Mouse (Mus musculus) olfactory bulb, adult 2 months (tissue): ENCODE measurements around the gene Ppat. TPM values are rescaled to one million over a fixed set of nuclear protein-coding genes. Genes with fewer than 3 reads are reported as not detected.

Experiments
- H3K27ac ChIP-seq: fragments of 200-500 bp; 2 replicates; pipeline ENCODE4 v1.5.1; 2012; ENCODE audit warnings: low read depth, low read length; ENCODE audit not compliant: insufficient read depth
- H3K4me1 ChIP-seq: fragments of 200-500 bp; 2 replicates; pipeline ENCODE4 v1.6.1; 2012; ENCODE audit warnings: low read length; ENCODE audit not compliant: control insufficient read depth, insufficient read depth
- H3K4me3 ChIP-seq: fragments of 200-500 bp; 2 replicates; pipeline ENCODE4 v1.5.1; 2012; ENCODE audit warnings: mild to moderate bottlenecking, low read depth, low read length, moderate library complexity; ENCODE audit not compliant: insufficient read depth
- CTCF ChIP-seq: fragments of 200-500 bp; IDR thresholded peaks from 2 replicates; pipeline ENCODE4 v1.5.1; 2012; ENCODE audit warnings: low read depth, mild to moderate bottlenecking, low read length, moderate library complexity; ENCODE audit not compliant: insufficient read depth
- POLR2A ChIP-seq: fragments of 200-500 bp; IDR thresholded peaks from 2 replicates; pipeline ENCODE4 v1.6.1; 2012; ENCODE audit warnings: mild to moderate bottlenecking, low read depth, low read length, moderate library complexity; ENCODE audit not compliant: insufficient read depth
- WGBS: fragments of 180-500 bp; shearing (Covaris S2); methylation state at CpG from one replicate; pipeline ENCODE4 v1.1.7; 2018; 5-methylcytosine and 5-hydroxymethylcytosine counted together
- polyA plus RNA-seq: library from polyadenylated mRNA; stranded (reverse); fragments of >200 nt; gene quantifications from 2 replicates; pipeline ENCODE4 v1.2.4, GENCODE M21; 2012; ENCODE audit warnings: low replicate concordance; ENCODE audit not compliant: missing spikeins, insufficient read depth, insufficient read length

The Ppat gene
- polyA plus RNA-seq, 1 experiment = not detected

DNA sequence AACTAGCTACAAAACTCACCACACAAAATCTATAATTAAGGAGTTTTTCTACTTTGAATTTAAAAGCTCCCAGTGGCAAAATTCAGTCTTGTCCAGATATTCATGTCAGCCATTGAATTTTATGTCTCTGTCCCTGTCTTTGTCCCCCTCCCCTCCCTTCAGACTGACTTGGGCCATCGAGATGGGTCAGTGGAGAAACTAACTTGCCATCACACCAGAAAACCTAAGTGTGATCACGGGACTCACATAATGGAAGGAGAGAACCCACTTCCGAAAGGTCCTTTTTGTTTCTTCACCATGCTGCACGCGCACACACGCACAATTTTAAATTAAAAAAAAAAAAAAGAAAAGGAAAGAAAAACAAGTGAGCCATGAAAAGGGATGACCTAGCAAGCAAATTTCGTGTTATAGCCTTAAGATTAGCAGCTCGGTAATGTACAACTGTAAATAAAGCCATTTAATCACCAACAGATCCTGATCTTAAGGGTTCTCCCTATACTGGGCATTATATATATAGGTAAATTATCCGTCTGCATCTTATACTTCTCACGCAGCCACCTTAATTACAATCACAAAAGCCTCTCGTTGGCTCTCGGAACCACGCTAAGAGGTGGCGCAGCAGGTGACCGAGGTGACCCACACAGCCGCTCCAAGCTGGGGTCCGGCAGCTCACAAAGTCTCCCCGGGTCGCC, 46.5 kb downstream of the Ppat start:
- 1% methylated on average over 19 of the region's 19 CpGs for WGBS
- TF ChIP-seq POLR2A (no peak), CTCF (no peak)
- H3K27ac ChIP-seq = peak overlapping the region; percentile 34; the same call in 1 of the 2 replicates

DNA sequence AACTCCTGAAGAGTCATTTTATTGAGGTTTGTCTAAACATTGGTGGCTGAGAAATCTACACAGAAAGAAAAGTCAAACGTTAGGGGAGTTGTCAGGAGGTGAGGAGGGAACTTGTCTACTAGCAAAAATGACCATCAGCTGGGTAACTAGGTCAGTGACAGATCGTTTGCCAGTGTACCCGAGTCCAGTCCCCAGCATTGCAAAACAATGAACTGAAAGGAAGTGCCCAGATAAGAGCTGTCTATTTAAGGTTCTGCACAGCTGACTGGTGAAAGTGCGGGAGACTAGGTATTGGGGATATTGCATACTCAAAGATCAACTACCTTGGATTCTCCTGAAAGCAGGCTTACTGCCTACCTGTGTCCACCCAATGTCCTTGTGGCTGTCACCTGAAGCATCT, 49.2 kb downstream of the Ppat start:
- WGBS = 77% methylated on average over 4 of the region's 4 CpGs

More for the DNA sequence above, 46.5 kb downstream of the Ppat start:
- Histone ChIP-seq H3K4me3 (peak overlapping the region; percentile 72), H3K4me1 (no peaks in the 10 kb centered on the region)

DNA sequence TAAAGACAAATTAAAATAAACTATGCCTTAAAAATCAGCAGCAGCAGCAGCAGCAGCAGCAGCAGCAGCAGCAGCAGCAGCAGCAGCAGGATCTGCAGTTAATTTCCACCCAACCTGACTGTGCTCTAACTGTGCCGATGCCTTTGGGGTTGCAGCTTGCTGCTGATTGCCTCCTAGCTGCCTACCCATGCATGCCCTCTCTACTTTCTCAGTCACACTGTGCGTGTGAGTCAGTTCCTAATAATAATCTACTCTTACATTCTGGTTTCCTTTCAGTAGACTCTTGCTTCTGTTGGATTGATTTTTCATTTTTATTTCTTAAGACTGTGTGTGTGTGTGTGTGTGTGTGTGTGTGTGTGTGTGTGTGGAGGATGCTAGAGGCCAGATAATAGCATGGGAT, 58.3 kb downstream of the Ppat start:
- WGBS = 41% methylated on average over 2 of the region's 2 CpGs
- no peak for TF ChIP-seq POLR2A
- no peak for TF ChIP-seq CTCF
- H3K27ac ChIP-seq = peak overlapping the region; percentile 66; the same call in 1 of the 2 replicates
- no peaks in the 10 kb centered on the region for H3K4me1 ChIP-seq
- H3K4me3 ChIP-seq = no peak overlapping the region

More for the DNA sequence above, 49.2 kb downstream of the Ppat start:
- Histone ChIP-seq H3K4me3 (no peak overlapping the region), H3K4me1 (no peaks in the 10 kb centered on the region), H3K27ac (no peak overlapping the region)
- TF ChIP-seq POLR2A (no peak), CTCF (no peak)

DNA sequence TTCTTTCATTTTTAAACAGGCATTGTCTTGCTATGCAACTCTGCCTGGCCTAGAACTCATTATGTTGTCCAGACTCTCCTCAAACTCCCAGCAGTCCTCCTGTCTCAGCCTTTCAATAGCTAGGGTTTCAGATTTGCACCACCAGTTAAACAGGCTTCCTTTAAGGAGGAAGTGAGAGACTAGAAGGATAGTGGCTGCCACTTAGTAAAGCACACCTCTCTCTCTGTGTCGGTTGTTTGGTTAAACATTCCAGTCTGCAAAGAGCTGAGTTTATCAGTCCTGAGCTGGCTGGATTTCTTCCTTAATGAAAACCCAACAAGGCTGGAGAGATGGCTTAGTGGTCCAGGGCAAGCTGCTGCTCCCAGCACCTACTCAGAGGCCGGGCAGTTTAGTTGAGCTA, 58.8 kb downstream of the Ppat start:
- Histone ChIP-seq H3K27ac (peak overlapping the region; percentile 25; the same call in 1 of the 2 replicates), H3K4me1 (no peaks in the 10 kb centered on the region), H3K4me3 (no peak overlapping the region)
- 73% methylated on average over 2 of the region's 2 CpGs for WGBS
- TF ChIP-seq CTCF (no peak), POLR2A (no peak)

DNA sequence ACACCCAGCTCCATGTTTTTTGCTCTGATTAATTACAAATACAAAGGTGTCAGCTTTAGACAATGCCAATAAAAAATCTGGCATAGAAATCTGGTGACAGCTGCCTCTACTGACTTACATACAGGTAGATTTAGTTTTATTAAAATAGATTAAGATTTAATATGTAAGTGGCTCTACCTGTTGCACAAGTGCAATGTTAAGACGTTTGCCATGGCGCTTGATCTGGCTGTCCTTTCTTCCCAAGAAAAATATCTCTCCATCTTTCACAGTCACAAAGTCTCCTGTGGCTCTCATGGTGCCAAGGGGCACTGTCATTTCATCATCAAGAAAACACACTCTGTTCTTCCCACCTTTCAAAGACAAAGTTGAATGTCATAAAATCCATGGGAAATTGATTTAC, 64.4 kb downstream of the Ppat start:
- TF ChIP-seq POLR2A (no peak), CTCF (no peak)
- H3K4me3 ChIP-seq = no peak overlapping the region
- no peak overlapping the region for H3K27ac ChIP-seq
- 95% methylated on average over 2 of the region's 2 CpGs for WGBS
- H3K4me1 ChIP-seq = no peaks in the 10 kb centered on the region

DNA sequence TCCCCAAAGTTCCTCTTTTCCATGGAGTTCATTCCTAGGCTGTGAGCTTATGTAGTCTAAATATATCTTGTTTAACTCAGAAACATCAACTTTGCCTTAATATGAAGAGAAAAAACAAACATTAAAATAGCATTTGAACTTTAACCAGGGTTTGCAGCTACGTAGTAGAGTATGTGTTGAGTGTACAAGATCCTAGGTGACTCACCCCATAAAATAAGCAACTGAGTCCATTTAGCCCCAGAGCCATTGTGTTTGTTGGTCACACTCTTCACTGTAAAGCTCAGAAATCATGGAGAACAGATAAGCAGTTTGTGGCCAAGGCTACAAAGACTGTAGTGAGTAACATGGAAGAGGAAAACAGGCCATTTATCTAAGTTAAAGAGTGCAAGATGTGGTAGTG, 67.3 kb downstream of the Ppat start:
- no peak overlapping the region for H3K27ac ChIP-seq
- WGBS = 77% methylated on average over 1 of the region's 1 CpGs
- H3K4me1 ChIP-seq = no peaks in the 10 kb centered on the region
- TF ChIP-seq CTCF (no peak), POLR2A (no peak)
- no peak overlapping the region for H3K4me3 ChIP-seq

DNA sequence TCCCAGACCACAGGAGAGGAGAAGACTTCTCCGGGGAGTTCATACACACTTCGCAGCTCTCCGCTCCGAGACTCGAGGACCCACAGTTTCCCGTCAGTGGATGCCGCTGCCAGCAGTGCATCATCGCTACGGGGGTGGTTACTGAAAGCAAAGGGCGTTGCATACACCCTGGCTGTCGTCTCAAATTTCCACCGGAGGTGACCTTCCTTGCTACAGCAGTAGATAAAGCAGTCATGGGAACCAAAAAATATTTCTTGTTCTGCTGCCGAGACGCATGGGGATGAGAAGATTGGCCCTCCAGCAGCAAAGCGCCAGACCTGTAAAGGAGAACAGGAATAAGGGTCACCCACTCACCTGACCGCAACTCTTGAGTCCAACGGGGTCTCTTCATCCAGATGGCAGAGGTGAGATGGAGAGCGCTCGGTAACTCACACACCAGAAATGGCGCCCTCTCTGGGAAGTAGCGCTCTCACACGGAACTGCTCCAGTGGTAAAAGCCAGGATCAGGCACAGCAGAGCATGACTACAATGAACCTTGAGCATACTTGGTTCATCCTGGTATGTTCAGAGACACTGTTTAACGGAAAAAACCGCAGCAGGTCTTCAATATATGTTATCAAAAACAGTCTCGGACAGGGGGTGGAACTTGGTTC, 75.1 kb downstream of the Ppat start:
- H3K27ac ChIP-seq = no peak overlapping the region
- TF ChIP-seq POLR2A (no peak), CTCF (no peak)
- H3K4me1 ChIP-seq = no peaks in the 10 kb centered on the region
- WGBS = 93% methylated on average over 25 of the region's 25 CpGs
- H3K4me3 ChIP-seq = no peak overlapping the region

DNA sequence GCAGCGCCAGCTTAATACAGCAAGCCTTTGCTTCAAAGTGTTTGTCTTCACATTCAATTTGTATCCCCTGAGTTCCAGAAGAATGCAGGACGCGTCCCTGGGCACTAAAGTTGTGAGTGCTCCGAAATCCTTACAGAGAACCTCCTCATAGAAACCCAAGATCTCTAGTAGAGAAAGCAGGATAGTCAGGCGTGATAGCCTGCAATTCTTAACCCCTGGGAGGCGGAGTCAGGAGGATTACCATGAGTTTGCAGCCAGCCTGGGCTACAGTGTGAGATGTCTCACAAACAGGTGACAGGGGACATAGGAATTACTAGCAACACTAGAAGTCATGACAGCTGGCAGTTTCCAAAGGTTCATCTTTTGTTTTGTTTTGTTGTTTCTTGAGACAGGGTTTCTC, 81.8 kb downstream of the Ppat start:
- WGBS = 57% methylated on average over 6 of the region's 6 CpGs
- no peaks in the 10 kb centered on the region for H3K4me1 ChIP-seq
- no peak overlapping the region for H3K4me3 ChIP-seq
- no peak overlapping the region for H3K27ac ChIP-seq
- TF ChIP-seq POLR2A = no peak
- no peak for TF ChIP-seq CTCF

DNA sequence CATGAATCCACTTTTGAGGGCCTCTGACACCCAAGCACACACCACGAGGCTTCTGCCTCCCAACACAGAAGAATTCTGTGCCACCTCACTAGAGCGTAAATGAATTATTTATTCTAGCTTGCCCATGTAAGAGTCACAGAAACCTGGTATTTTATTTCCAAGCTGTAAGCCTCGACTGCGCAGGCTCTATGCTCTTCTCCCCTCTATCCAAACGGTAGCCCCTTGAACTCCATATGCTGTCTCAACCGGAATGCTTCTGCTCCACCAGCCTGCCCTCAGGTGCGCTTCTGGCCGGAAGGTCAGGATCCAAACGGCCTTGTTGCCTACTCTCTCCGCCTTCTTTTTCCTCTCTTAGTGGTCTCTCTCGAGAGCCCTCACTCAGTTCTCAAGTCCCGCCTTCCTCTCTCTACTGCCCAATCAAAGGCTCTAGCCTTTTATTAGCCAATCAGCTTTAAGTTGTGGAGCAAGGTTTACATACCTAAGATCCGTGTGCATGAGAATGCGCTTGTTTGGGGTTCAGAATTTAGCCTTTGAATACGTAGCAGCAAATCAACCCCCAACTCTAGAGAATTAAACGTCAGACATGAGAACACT, 82.6 kb downstream of the Ppat start:
- H3K27ac ChIP-seq = no peak overlapping the region
- no peaks in the 10 kb centered on the region for H3K4me1 ChIP-seq
- 28% methylated on average over 16 of the region's 16 CpGs for WGBS
- peak overlapping the region; percentile 50 for H3K4me3 ChIP-seq
- TF ChIP-seq POLR2A (no peak), CTCF (no peak)
